Mouse (Mus musculus) kidney, embryonic 16.5 days (tissue): ENCODE data around the gene Misp. TPM values are rescaled to one million over a fixed set of nuclear protein-coding genes. Genes with fewer than 3 reads are reported as not detected.

Source experiments
- ATAC-seq: fragments of 200-750 bp; cut with Nextera tagmentation; 2 replicates; pipeline ENCODE4 v1.8.0; 2017; ENCODE audit warnings: moderate TSS enrichment; ENCODE audit not compliant: low FRiP score, low TSS enrichment
- H3K27ac ChIP-seq: fragments of 300-500 bp; sonication (generic); 2 replicates; pipeline ENCODE4 v1.5.1; 2014; ENCODE audit warnings: low read length
- H3K27me3 ChIP-seq: fragments of 300-500 bp; sonication (generic); 2 replicates; pipeline ENCODE4 v1.6.1; 2014; ENCODE audit warnings: low read length, control low read depth, mixed read lengths; ENCODE audit not compliant: insufficient read depth
- H3K36me3 ChIP-seq: fragments of 300-500 bp; sonication (generic); 2 replicates; pipeline ENCODE4 v1.6.1; 2014; ENCODE audit warnings: low read length, control low read depth, mixed read lengths; ENCODE audit not compliant: insufficient read depth
- H3K4me1 ChIP-seq: fragments of 300-500 bp; sonication (generic); 2 replicates; pipeline ENCODE4 v1.6.1; 2014; ENCODE audit warnings: low read length, control low read depth, mixed read lengths; ENCODE audit not compliant: insufficient read depth
- H3K4me2 ChIP-seq: fragments of 300-500 bp; sonication (generic); replicated peaks from 2 replicates; pipeline ENCODE4 v1.6.1; 2014; ENCODE audit warnings: low read depth, low read length
- H3K4me3 ChIP-seq: fragments of 300-500 bp; sonication (generic); 2 replicates; pipeline ENCODE4 v1.5.1; 2014; ENCODE audit warnings: mild to moderate bottlenecking, low read length
- H3K9ac ChIP-seq: fragments of 300-500 bp; sonication (generic); replicated peaks from 2 replicates; pipeline ENCODE4 v1.6.1; 2014; ENCODE audit warnings: low read length
- H3K9me3 ChIP-seq: fragments of 300-500 bp; sonication (generic); 2 replicates; pipeline ENCODE4 v1.6.1; 2016; ENCODE audit warnings: low read length, control low read depth
- WGBS: fragments of 180-500 bp; shearing (Covaris S2); extraction: QIAGEN DNeasy Blood & Tissue Kit; methylation state at CpG from one replicate; pipeline ENCODE4 v1.1.7; 2014; 5-methylcytosine and 5-hydroxymethylcytosine counted together
- polyA plus RNA-seq: library from polyadenylated mRNA; unstranded; fragments of >200 nt; fragmentation: Nextera tagmentation; extraction: Ambion mirVana; gene quantifications from 2 replicates; pipeline ENCODE4 v1.2.1, GENCODE M21; 2015

The Misp gene
- polyA plus RNA-seq, 1 experiment from 2014 or later, result 18.5 TPM

DNA sequence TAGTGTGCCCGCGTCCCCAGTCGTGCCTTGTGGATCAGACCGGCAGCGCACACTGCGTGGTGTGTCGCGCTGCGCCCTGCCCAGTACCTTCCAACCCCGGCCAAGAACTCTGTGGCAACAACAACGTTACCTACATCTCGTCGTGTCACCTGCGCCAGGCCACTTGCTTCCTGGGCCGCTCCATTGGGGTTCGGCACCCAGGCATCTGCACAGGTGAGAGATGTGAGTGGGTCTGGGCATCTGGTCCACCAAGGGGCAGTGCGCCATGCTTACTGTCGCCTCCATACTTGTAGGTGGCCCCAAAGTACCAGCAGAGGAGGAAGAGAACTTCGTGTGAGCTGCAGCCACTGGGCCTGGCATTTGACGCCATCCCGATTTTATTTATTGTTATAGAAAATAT lies 39.6 kb upstream of the Misp start:
- Histone ChIP-seq H3K9ac (peak overlapping the region; percentile 17; the same call in 1 of the 2 replicates), H3K27ac (no peak overlapping the region), H3K36me3 (no peaks in the 10 kb centered on the region), H3K4me1 (peaks cover 42% of the 10 kb centered on the region), H3K4me2 (peak overlapping the region; percentile 94), H3K4me3 (peak overlapping the region; percentile 55), H3K9me3 (no peaks in the 10 kb centered on the region), H3K27me3 (no peaks in the 10 kb centered on the region; the same call in none of the 2 replicates)
- WGBS, result 30% methylated on average over 21 of the region's 21 CpGs
- ATAC-seq, result no peak

DNA sequence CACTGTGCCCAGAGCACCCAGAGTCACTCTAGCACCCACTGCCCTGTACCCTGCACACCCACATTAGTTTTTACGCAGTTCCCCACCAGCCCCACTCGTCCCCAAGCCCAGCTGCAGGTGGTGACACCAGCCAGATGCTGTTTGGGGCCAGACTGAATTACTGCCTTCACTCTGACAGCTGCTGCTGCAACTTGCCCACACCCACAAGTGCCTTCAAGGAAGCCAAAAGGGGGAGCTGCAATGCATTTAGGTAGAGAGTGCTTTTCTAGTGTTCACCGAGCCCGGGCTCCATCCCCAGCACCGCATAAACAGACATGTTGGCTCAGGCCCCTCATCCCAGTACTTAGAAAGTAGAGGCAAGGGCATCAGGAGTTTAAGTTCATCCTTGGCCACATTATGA lies 38.8 kb upstream of the Misp start:
- peaks cover 39% of the 10 kb centered on the region for H3K4me1 ChIP-seq
- 50% methylated on average over 5 of the region's 5 CpGs for WGBS
- H3K27me3 ChIP-seq, result no peaks in the 10 kb centered on the region; the same call in 1 of the 2 replicates
- no peak overlapping the region for H3K27ac ChIP-seq
- no peaks in the 10 kb centered on the region for H3K9me3 ChIP-seq
- H3K4me3 ChIP-seq, result no peak overlapping the region
- H3K4me2 ChIP-seq, result no peak overlapping the region
- H3K9ac ChIP-seq, result no peak overlapping the region
- no peaks in the 10 kb centered on the region for H3K36me3 ChIP-seq
- no peak for ATAC-seq

DNA sequence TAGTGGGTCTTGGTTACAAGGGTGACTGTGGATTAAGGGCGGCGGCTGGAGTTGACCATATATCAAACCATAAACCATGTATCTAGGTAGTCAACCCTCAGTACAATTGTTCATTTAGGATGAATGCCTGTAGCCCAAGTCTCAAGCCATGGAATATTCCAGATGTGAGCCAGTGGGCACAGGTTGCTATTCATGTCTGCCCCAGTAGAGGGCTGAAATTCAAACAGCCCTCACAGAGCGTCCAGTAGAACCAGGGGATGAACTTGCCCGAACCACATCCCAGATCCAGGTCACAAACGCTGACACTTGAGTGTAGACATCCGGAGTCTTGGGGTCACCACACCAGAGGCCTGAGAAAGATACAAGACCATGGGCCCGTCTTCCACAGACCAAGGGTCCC lies 37.7 kb upstream of the Misp start:
- Histone ChIP-seq H3K4me1 (peaks cover 29% of the 10 kb centered on the region), H3K27ac (no peak overlapping the region), H3K9me3 (no peaks in the 10 kb centered on the region), H3K4me3 (no peak overlapping the region), H3K27me3 (no peaks in the 10 kb centered on the region; the same call in 1 of the 2 replicates), H3K4me2 (no peak overlapping the region), H3K36me3 (no peaks in the 10 kb centered on the region), H3K9ac (no peak overlapping the region)
- 57% methylated on average over 7 of the region's 7 CpGs for WGBS
- no peak for ATAC-seq

DNA sequence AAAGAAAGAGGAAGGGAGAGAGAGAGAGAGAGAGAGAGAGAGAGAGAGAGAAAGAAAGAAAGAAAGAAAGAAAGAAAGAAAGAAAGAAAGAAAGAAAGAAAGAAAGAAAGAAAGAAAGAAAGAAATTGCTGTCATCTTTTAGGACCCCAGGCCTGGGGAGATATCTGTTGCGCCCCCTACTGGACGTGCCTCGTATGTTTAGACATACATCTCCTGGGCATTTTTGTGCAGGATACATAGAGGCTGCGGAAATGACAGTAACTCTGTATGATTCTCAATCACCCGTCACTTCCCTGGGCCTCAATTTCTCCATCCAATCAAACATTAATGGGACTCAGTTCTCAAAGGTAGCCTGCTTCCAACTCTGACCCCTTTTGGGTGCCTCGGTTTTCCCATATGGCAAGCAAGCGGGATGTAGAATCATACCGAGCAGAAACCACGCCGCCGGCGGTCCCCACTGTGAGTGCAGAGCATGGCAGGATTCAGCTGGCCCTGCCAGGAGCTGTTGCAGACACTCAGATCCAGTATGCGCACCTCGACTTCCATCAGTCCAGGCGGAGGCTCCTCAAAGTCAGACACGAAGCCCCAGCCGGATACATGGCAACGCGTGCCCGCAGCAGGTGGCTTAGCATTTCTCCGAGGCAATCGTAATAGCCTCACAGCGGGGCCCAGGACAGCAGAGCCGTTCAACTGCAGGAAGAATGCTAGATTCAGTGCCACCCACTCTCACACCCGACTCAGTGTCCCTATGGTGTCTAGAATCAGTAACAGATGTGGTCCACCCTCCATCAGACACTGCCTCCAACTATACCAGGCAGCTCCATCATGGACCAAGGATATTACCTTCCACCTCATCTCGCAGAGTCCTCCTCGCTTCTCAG lies 36.6 kb upstream of the Misp start:
- H3K4me1 ChIP-seq, result peaks cover 18% of the 10 kb centered on the region
- ATAC-seq, result no peak

DNA sequence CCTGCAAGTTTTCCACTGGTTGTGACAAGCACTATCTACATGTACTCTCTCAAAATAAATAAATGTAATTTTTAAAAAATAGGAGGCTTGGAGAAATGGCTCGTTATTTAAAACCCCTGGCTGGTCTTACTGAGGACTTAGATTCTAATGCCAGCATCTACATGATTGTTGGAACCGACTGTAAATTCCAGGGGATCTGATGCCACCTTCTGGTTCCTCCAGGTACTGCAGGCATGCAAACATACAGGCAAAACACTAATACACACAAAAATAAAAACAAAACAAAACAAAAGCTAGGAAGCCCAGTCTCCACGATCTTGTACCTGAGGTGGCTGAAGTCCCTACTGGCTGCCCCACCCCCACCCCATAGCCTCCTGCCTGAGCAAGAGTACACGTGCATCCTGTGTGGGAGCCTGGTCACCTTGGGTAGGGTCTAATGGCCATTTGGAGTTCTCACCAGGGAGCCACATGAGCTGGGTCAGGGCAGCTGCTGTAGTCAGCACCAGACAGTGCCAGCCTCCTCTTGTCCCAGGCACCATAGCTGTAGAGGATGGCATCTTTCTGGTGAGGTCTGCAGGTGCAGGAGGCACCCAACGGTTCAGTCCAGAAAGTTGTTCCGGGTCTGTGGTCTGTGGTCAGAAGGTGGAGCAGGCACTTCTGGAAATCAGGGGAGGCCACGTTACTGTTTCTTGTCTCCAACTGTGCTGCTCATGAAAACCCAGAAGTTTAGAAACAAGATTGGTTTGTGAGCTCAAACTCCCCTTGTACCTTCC lies 32.2 kb upstream of the Misp start:
- no peak for ATAC-seq
- H3K9ac ChIP-seq, result no peak overlapping the region
- no peak overlapping the region for H3K27ac ChIP-seq
- H3K27me3 ChIP-seq, result no peaks in the 10 kb centered on the region
- no peaks in the 10 kb centered on the region for H3K9me3 ChIP-seq
- no peaks in the 10 kb centered on the region for H3K36me3 ChIP-seq
- no peak overlapping the region for H3K4me2 ChIP-seq
- peaks cover 7% of the 10 kb centered on the region for H3K4me1 ChIP-seq
- WGBS, result 32% methylated on average over 7 of the region's 7 CpGs
- H3K4me3 ChIP-seq, result no peak overlapping the region

More for the DNA sequence above, 36.6 kb upstream of the Misp start:
- H3K27ac ChIP-seq, result no peak overlapping the region
- H3K27me3 ChIP-seq, result no peaks in the 10 kb centered on the region; the same call in 1 of the 2 replicates
- 42% methylated on average over 27 of the region's 27 CpGs for WGBS
- H3K4me2 ChIP-seq, result no peak overlapping the region
- no peaks in the 10 kb centered on the region for H3K36me3 ChIP-seq
- no peak overlapping the region for H3K9ac ChIP-seq
- no peaks in the 10 kb centered on the region for H3K9me3 ChIP-seq
- H3K4me3 ChIP-seq, result no peak overlapping the region

DNA sequence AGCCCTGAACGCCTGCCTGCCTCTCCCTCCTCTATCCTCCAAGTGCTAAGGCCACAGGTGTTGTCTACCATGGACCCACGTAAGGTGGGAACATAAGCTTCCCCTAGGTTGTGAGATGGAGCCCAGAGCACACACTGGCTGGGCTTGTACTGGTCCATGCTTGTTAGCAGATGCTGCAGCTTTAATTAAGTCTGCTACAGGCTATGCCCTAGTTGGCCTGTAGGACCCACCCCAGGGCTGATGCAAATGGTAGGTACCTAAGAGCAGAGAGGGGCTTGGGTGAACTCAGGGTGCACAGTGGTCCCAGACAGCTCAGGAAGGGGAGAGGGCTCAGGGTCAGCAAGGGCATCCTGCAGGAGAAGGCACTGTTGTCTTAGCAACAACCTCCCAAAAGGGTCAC lies 31.2 kb upstream of the Misp start:
- Histone ChIP-seq H3K9ac (no peak overlapping the region), H3K4me2 (no peak overlapping the region), H3K27ac (no peak overlapping the region), H3K36me3 (no peaks in the 10 kb centered on the region), H3K9me3 (no peaks in the 10 kb centered on the region), H3K27me3 (no peaks in the 10 kb centered on the region), H3K4me1 (peaks cover 11% of the 10 kb centered on the region), H3K4me3 (no peak overlapping the region)
- ATAC-seq, result no peak
- 52% methylated on average over 2 of the region's 2 CpGs for WGBS

DNA sequence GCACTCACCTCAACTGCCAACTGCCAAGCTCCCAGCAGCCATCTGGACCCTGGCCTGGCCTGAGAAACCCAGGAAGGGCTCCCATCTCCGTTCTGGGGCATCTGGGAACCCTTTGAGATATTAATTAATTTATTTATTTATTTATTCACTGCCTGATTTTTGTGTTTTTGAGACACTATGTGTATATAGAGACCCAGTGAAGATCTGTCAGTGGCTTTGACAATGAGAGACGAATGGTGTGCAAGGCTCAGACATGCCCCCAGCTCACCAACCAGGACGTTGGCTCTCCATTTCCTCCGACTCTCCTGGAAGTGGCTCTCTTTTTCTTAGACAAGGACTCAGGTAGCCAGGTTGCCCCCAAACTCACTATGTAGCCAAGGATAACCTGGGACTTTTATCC lies 29.9 kb upstream of the Misp start, which contains the start of gene Prss57:
Prss57 (minus strand) TSS at position 101 of the 400 bp plus-strand sequence.
- 88% methylated on average over 4 of the region's 4 CpGs for WGBS
- peaks cover 18% of the 10 kb centered on the region for H3K4me1 ChIP-seq

DNA sequence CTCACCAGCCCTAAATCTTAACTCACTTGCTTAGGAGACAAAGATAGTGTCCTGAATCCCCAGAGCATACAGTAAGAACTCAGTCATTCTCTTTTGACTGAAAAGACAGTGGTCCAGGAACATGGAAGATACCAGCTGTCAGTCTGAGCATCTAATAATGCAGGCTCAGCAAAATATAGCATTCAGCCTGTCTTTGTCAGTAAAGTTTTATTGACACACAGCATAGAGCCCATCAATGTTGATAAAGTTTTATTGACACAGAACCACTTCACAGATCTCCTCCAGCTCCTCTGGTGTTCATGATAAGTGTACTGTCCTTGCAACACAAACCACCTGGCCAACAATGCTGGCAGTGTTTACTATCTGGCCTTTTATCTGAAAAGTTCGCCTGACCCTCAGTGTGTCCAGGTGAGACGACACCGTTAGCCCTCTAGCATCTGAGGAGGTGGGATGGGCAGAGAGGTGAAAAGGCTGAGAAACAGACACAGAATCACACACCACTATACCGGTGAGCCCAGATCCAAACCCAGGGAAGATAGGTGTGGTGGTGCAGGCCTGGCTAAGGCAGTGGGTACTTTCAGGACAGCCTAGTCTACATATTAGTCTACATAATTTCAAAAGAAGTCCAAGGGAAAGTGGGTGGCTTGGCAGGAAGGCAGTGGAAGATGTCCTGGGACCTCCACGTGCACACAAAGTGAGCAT lies 28.3 kb upstream of the Misp start:
- WGBS, result 85% methylated on average over 5 of the region's 5 CpGs
- no peak for ATAC-seq
- H3K4me2 ChIP-seq, result no peak overlapping the region
- H3K4me1 ChIP-seq, result peaks cover 33% of the 10 kb centered on the region
- no peaks in the 10 kb centered on the region for H3K36me3 ChIP-seq
- no peak overlapping the region for H3K4me3 ChIP-seq
- no peak overlapping the region for H3K9ac ChIP-seq
- no peaks in the 10 kb centered on the region for H3K9me3 ChIP-seq
- H3K27ac ChIP-seq, result peak overlapping the region; percentile 90
- H3K27me3 ChIP-seq, result no peaks in the 10 kb centered on the region

More for the DNA sequence above, 29.9 kb upstream of the Misp start, which contains the start of gene Prss57:
- no peak within 1 kb of the TSS for H3K9ac ChIP-seq
- no peak within 1 kb of the TSS for H3K27ac ChIP-seq
- no peaks in the 10 kb centered on the region for H3K9me3 ChIP-seq
- ATAC-seq, result no peak
- no peak within 1 kb of the TSS for H3K4me2 ChIP-seq
- H3K4me3 ChIP-seq, result no peak within 1 kb of the TSS
- no peaks in the 10 kb centered on the region for H3K36me3 ChIP-seq
- no peaks in the 10 kb centered on the region for H3K27me3 ChIP-seq

DNA sequence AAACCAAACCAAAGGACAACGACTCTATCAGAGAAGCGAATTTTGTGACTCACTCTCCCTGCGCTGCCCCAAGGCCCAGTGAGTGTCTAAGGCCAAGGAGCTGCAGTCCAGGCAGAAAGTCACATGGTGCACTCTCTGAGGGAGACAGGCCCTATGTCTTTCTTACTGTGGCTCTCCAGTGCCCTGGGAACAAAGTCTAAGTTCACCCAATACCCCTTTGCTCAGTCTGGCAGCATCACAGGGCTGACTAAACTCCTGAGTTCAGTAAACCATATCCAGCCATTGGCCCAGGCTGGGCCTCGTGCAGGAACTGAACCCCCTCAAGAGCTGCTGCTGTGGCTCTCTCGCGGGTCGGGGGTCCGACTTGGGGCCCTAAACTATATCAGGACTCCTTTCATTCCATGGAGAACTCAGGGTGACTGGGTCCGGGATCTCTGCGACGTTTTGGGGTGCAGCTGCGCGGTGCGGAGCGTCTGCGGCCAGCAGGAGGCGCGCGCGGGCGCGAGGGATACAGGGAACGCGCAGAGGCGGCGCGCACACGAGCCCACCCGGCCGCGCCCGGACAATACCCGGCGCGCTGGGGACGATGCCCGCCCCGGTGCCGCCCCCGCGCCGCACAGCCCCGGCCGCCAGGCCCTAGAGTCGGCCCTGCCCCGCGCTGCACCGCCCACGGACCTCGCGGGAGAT lies 27.6 kb upstream of the Misp start, which contains the start of gene Palm:
Palm (plus strand) TSS at position 522 of the 687 bp plus-strand sequence.
- H3K4me2 ChIP-seq, result peak within 1 kb of the TSS; percentile 81
- H3K9me3 ChIP-seq, result no peaks in the 10 kb centered on the region
- H3K4me1 ChIP-seq, result peaks cover 37% of the 10 kb centered on the region
- WGBS, result 7% methylated on average over 42 of the region's 51 CpGs
- H3K4me3 ChIP-seq, result peak within 1 kb of the TSS; percentile 93
- ATAC-seq, result peak; percentile 77
- H3K27me3 ChIP-seq, result no peaks in the 10 kb centered on the region
- H3K27ac ChIP-seq, result peak within 1 kb of the TSS; percentile 90
- H3K36me3 ChIP-seq, result no peaks in the 10 kb centered on the region
- peak within 1 kb of the TSS; percentile 95 for H3K9ac ChIP-seq
